Mouse (Mus musculus) hindbrain, embryonic 16.5 days (tissue): Measurements from ENCODE around the gene Ccdc170. TPM values are rescaled to one million over a fixed set of nuclear protein-coding genes. Genes with fewer than 3 reads are reported as not detected.

Experiments used
- ATAC-seq: fragments of 200-750 bp; cut with Nextera tagmentation; 2 replicates; pipeline ENCODE4 v1.8.0; 2017; ENCODE audit warnings: moderate TSS enrichment, moderate library complexity
- H3K27ac ChIP-seq: fragments of 300-500 bp; sonication (generic); 2 replicates; pipeline ENCODE4 v1.5.1; 2014; ENCODE audit warnings: low read depth, mild to moderate bottlenecking, control low read depth, low read length, moderate library complexity
- H3K27me3 ChIP-seq: fragments of 300-500 bp; sonication (generic); replicated peaks from 2 replicates; pipeline ENCODE4 v1.6.1; 2014; ENCODE audit warnings: low read length; ENCODE audit not compliant: control insufficient read depth, insufficient read depth
- H3K36me3 ChIP-seq: fragments of 300-500 bp; sonication (generic); 2 replicates; pipeline ENCODE4 v1.6.1; 2014; ENCODE audit warnings: mild to moderate bottlenecking, low read length, moderate library complexity, mixed read lengths; ENCODE audit not compliant: control insufficient read depth, insufficient read depth
- H3K4me1 ChIP-seq: fragments of 300-500 bp; sonication (generic); 2 replicates; pipeline ENCODE4 v1.6.1; 2014; ENCODE audit warnings: low read depth, low read length; ENCODE audit not compliant: control insufficient read depth, insufficient read depth
- H3K4me2 ChIP-seq: fragments of 300-500 bp; sonication (generic); 2 replicates; pipeline ENCODE4 v1.6.1; 2014; ENCODE audit warnings: mild to moderate bottlenecking, low read length, control low read depth, moderate library complexity
- H3K4me3 ChIP-seq: fragments of 300-500 bp; sonication (generic); 2 replicates; pipeline ENCODE4 v1.5.1; 2014; ENCODE audit warnings: mild to moderate bottlenecking, low read length, control low read depth, moderate library complexity
- H3K9ac ChIP-seq: fragments of 300-500 bp; sonication (generic); 2 replicates; pipeline ENCODE4 v1.6.1; 2014; ENCODE audit warnings: low read depth, mild to moderate bottlenecking, control low read depth, low read length, moderate library complexity
- H3K9me3 ChIP-seq: fragments of 300-500 bp; sonication (generic); 2 replicates; pipeline ENCODE4 v1.6.1; 2014; ENCODE audit warnings: mild to moderate bottlenecking, low read length, moderate library complexity; ENCODE audit not compliant: control insufficient read depth
- WGBS: fragments of 180-500 bp; shearing (Covaris S2); extraction: QIAGEN DNeasy Blood & Tissue Kit; methylation state at CpG from one replicate; pipeline ENCODE4 v1.1.7; 2014; 5-methylcytosine and 5-hydroxymethylcytosine counted together
- polyA plus RNA-seq: library from polyadenylated mRNA; unstranded; fragments of >200 nt; fragmentation: Nextera tagmentation; extraction: Ambion mirVana; gene quantifications from 2 replicates; pipeline ENCODE4 v1.2.1, GENCODE M21; 2015

The Ccdc170 gene
- polyA plus RNA-seq, 1 experiment from 2014 or later, result 0.54 TPM

- H3K36me3 ChIP-seq, result no peaks in the 10 kb centered on the region
- no peaks in the 10 kb centered on the region for H3K9me3 ChIP-seq
- no peak overlapping the region for H3K4me2 ChIP-seq
- WGBS, result 71% methylated on average over 6 of the region's 6 CpGs
- ATAC-seq, result no peak
- H3K27me3 ChIP-seq, result no peaks in the 10 kb centered on the region
- H3K9ac ChIP-seq, result no peak overlapping the region
- H3K4me3 ChIP-seq, result no peak overlapping the region
- H3K27ac ChIP-seq, result no peak overlapping the region
- H3K4me1 ChIP-seq, result no peaks in the 10 kb centered on the region
Observed at GRCm38 (mm10) chr10:4531933-4532332, 49.6 kb downstream of the Ccdc170 start.

- ATAC-seq, result no peak
Observed at GRCm38 (mm10) chr10:4532731-4533130, 50.4 kb downstream of the Ccdc170 start.

GRCm38 (mm10) chr10:4533873-4534272 lies 51.6 kb downstream of the Ccdc170 start:
- H3K9ac ChIP-seq, result no peak overlapping the region
- 84% methylated on average over 11 of the region's 11 CpGs for whole genome bisulfite sequencing
- no peak overlapping the region for H3K4me2 ChIP-seq
- ATAC-seq, result no peak
- no peaks in the 10 kb centered on the region for H3K9me3 ChIP-seq
- H3K4me1 ChIP-seq, result no peaks in the 10 kb centered on the region
- H3K27me3 ChIP-seq, result no peaks in the 10 kb centered on the region
- H3K36me3 ChIP-seq, result no peaks in the 10 kb centered on the region
- H3K4me3 ChIP-seq, result no peak overlapping the region
- no peak overlapping the region for H3K27ac ChIP-seq

More at GRCm38 (mm10) chr10:4532731-4533130, 50.4 kb downstream of the Ccdc170 start:
- Histone ChIP-seq H3K9me3 (no peaks in the 10 kb centered on the region), H3K4me2 (no peak overlapping the region), H3K9ac (no peak overlapping the region), H3K4me3 (no peak overlapping the region), H3K27ac (no peak overlapping the region), H3K4me1 (no peaks in the 10 kb centered on the region), H3K36me3 (no peaks in the 10 kb centered on the region), H3K27me3 (no peaks in the 10 kb centered on the region)
- 64% methylated on average over 6 of the region's 6 CpGs for WGBS

GRCm38 (mm10) chr10:4545550-4545949 lies 63.2 kb downstream of the Ccdc170 start:
- no peaks in the 10 kb centered on the region for H3K4me1 ChIP-seq
- H3K4me3 ChIP-seq, result no peak overlapping the region
- H3K9ac ChIP-seq, result no peak overlapping the region
- no peaks in the 10 kb centered on the region for H3K27me3 ChIP-seq
- H3K4me2 ChIP-seq, result no peak overlapping the region
- ATAC-seq, result no peak
- H3K36me3 ChIP-seq, result no peaks in the 10 kb centered on the region
- peaks cover 2% of the 10 kb centered on the region; the same call in 1 of the 2 replicates for H3K9me3 ChIP-seq
- WGBS, result 98% methylated on average over 2 of the region's 2 CpGs
- no peak overlapping the region for H3K27ac ChIP-seq

GRCm38 (mm10) chr10:4553442-4554119 lies 71.3 kb downstream of the Ccdc170 start:
- H3K9ac ChIP-seq, result no peak overlapping the region
- H3K9me3 ChIP-seq, result no peaks in the 10 kb centered on the region
- no peak overlapping the region for H3K4me3 ChIP-seq
- no peaks in the 10 kb centered on the region for H3K27me3 ChIP-seq
- no peaks in the 10 kb centered on the region for H3K36me3 ChIP-seq
- no peak overlapping the region for H3K4me2 ChIP-seq
- no peak overlapping the region for H3K27ac ChIP-seq
- no peaks in the 10 kb centered on the region for H3K4me1 ChIP-seq
- WGBS, result 57% methylated on average over 9 of the region's 9 CpGs
- ATAC-seq, result peak; percentile 87

GRCm38 (mm10) chr10:4556842-4557377 lies 74.6 kb downstream of the Ccdc170 start:
- H3K27me3 ChIP-seq, result no peaks in the 10 kb centered on the region
- H3K4me1 ChIP-seq, result no peaks in the 10 kb centered on the region
- WGBS, result 85% methylated on average over 3 of the region's 3 CpGs
- no peak overlapping the region for H3K4me3 ChIP-seq
- H3K36me3 ChIP-seq, result no peaks in the 10 kb centered on the region
- no peak overlapping the region for H3K27ac ChIP-seq
- H3K4me2 ChIP-seq, result no peak overlapping the region
- no peak overlapping the region for H3K9ac ChIP-seq
- ATAC-seq, result no peak
- H3K9me3 ChIP-seq, result no peaks in the 10 kb centered on the region

GRCm38 (mm10) chr10:4559132-4559531 lies 76.8 kb downstream of the Ccdc170 start:
- Histone ChIP-seq H3K9ac (no peak overlapping the region), H3K4me3 (no peak overlapping the region), H3K27ac (no peak overlapping the region), H3K27me3 (no peaks in the 10 kb centered on the region), H3K36me3 (no peaks in the 10 kb centered on the region), H3K4me2 (no peak overlapping the region), H3K4me1 (no peaks in the 10 kb centered on the region), H3K9me3 (no peaks in the 10 kb centered on the region)
- ATAC-seq, result no peak
- WGBS, result 38% methylated on average over 4 of the region's 4 CpGs

- Histone ChIP-seq H3K4me2 (no peak overlapping the region), H3K4me3 (no peak overlapping the region), H3K36me3 (no peaks in the 10 kb centered on the region), H3K9me3 (0 out of 2 replicates have a peak, but pooled peaks cover 2% of the 10 kb centered on the region), H3K27ac (no peak overlapping the region), H3K4me1 (no peaks in the 10 kb centered on the region), H3K9ac (no peak overlapping the region), H3K27me3 (no peaks in the 10 kb centered on the region)
- WGBS, result 92% methylated on average over 1 of the region's 1 CpGs
- no peak for ATAC-seq
Observed at GRCm38 (mm10) chr10:4565148-4565547, 82.8 kb downstream of the Ccdc170 start.

- H3K27me3 ChIP-seq, result no peaks in the 10 kb centered on the region
- no peak overlapping the region for H3K9ac ChIP-seq
- 76% methylated on average over 4 of the region's 4 CpGs for WGBS
- no peak overlapping the region for H3K4me2 ChIP-seq
- 0 out of 2 replicates have a peak, but pooled peaks cover 2% of the 10 kb centered on the region for H3K9me3 ChIP-seq
- H3K27ac ChIP-seq, result no peak overlapping the region
- no peaks in the 10 kb centered on the region for H3K36me3 ChIP-seq
- no peak overlapping the region for H3K4me3 ChIP-seq
- H3K4me1 ChIP-seq, result no peaks in the 10 kb centered on the region
- ATAC-seq, result no peak
Observed at GRCm38 (mm10) chr10:4570778-4571177, 88.5 kb downstream of the Ccdc170 start.
